In the genomic region with DNA sequence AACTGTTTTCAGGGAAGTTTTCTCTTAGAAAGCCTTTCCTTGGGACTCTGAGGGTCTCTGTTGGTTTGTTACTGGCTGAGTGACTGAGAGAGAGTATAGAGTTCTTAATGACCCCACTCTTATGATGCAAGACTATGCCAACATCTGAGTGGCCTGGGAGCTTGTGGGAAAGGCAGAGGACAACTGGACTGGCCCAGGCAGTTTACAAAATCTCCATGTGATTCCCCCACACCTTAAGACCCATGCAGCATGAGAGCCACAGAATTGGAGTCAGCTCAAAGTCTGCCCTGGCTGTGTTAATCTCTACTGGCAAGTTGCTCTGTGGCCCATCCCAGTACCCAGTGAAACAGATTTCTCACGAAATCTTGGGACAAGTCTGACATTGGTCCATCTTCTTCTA, we compare ENCODE assay signal across 25 mouse cellular contexts. TPM values are rescaled to one million over a fixed set of nuclear protein-coding genes. Genes with fewer than 3 reads are reported as not detected.
DNase-seq lines count a peak whose midpoint lies in the region; ATAC-seq and TF ChIP-seq lines count a peak whose summit lies in the region.
"Had no signal": no experiment of that assay in that cellular context is flagged by ENCODE, and none has a peak within 500 bp of the region (broad histone marks: within the 10 kb centered on the region; RNA-seq: fewer than 3 reads in every experiment).

No protein-coding gene starts in this region.

- H3K27ac ChIP-seq in intestine, postnatal 0 days (ENCODE audit: low read depth, low read length) = no peak overlapping the region
- no peak overlapping the region for H3K27ac ChIP-seq in intestine, embryonic 16.5 days (ENCODE audit: low read length)
- H3K27ac ChIP-seq in liver, postnatal 0 days (ENCODE audit: low read depth) = peak overlapping the region; percentile 84
- H3K27ac ChIP-seq in liver, embryonic 11.5 days (ENCODE audit: low read depth, low read length) = no peak overlapping the region
- H3K27ac ChIP-seq in small intestine, adult 2 months (ENCODE audit: insufficient read depth, low read depth, low read length) = peak overlapping the region; percentile 94
- H3K27ac ChIP-seq: embryonic facial prominence, embryonic 10.5 days; embryonic facial prominence, embryonic 13.5 days; forebrain, embryonic 12.5 days; hindbrain, embryonic 10.5 days; hindbrain, embryonic 13.5 days had no signal

- ATAC-seq in intestine, postnatal 0 days = peak; percentile 19; the same call in 1 of the 2 replicates
- no peak; the same call in 1 of the 2 replicates for ATAC-seq in intestine, embryonic 16.5 days
- ATAC-seq in liver, postnatal 0 days = peak; percentile 51
- ATAC-seq in liver, embryonic 11.5 days (replicated peaks; ENCODE audit: low FRiP score) = no peak
- ATAC-seq: CD4-positive, CD25-positive, alpha-beta regulatory T cell, adult 4 months; forebrain, embryonic 16.5 days; hindbrain, embryonic 16.5 days; Patski had no signal

- H3K9ac ChIP-seq in intestine, postnatal 0 days (ENCODE audit: low read depth, low read length) = no peak overlapping the region
- H3K9ac ChIP-seq in intestine, embryonic 16.5 days (ENCODE audit: low read depth, low read length) = no peak overlapping the region
- H3K9ac ChIP-seq in liver, postnatal 0 days (replicated peaks) = peak overlapping the region; percentile 46; the same call in 1 of the 2 replicates
- no peak overlapping the region for H3K9ac ChIP-seq in liver, embryonic 11.5 days (ENCODE audit: low read depth, low read length)
- H3K9ac ChIP-seq: embryonic facial prominence, embryonic 13.5 days; forebrain, embryonic 12.5 days; hindbrain, embryonic 13.5 days had no signal

- no peak overlapping the region for H3K4me3 ChIP-seq in intestine, postnatal 0 days (ENCODE audit: low read depth, low read length)
- H3K4me3 ChIP-seq in intestine, embryonic 16.5 days (ENCODE audit: low read length) = no peak overlapping the region
- H3K4me3 ChIP-seq in liver, postnatal 0 days (ENCODE audit: low read depth, low read length) = peak overlapping the region; percentile 18
- H3K4me3 ChIP-seq in liver, embryonic 11.5 days (ENCODE audit: low read depth, low read length) = no peak overlapping the region
- peak overlapping the region; percentile 48 for H3K4me3 ChIP-seq in small intestine, adult 2 months (ENCODE audit: low read depth, low read length)
- H3K4me3 ChIP-seq: embryonic facial prominence, embryonic 10.5 days; embryonic facial prominence, embryonic 13.5 days; erythroblast, embryonic 14.5 days; forebrain, embryonic 12.5 days; hindbrain, embryonic 10.5 days; hindbrain, embryonic 13.5 days had no signal

- H3K4me2 ChIP-seq in intestine, postnatal 0 days (replicated peaks; ENCODE audit: low read depth) = 0 out of 2 replicates have a peak overlapping the region, but pooled peaks have one; percentile 2
- H3K4me2 ChIP-seq in intestine, embryonic 16.5 days (ENCODE audit: low read depth, low read length) = no peak overlapping the region
- peak overlapping the region; percentile 49 for H3K4me2 ChIP-seq in liver, postnatal 0 days (ENCODE audit: low read depth, low read length)
- no peak overlapping the region for H3K4me2 ChIP-seq in liver, embryonic 11.5 days
- H3K4me2 ChIP-seq: embryonic facial prominence, embryonic 13.5 days; forebrain, embryonic 12.5 days; heart, embryonic 11.5 days; hindbrain, embryonic 13.5 days had no signal

- 57% methylated on average over 1 of the region's 1 CpGs for WGBS in intestine, postnatal 0 days
- 72% methylated on average over 1 of the region's 1 CpGs for WGBS in intestine, embryonic 16.5 days
- WGBS in liver, postnatal 0 days (ENCODE audit: insufficient replicate concordance) = 81% methylated on average over 1 of the region's 1 CpGs
- WGBS in liver, embryonic 11.5 days = 54% methylated on average over 1 of the region's 1 CpGs
- WGBS in small intestine, adult 2 months = 33% methylated on average over 1 of the region's 1 CpGs

- no peaks in the 10 kb centered on the region for H3K27me3 ChIP-seq in intestine, postnatal 0 days (replicated peaks; ENCODE audit: control insufficient read depth, insufficient read depth, low read length)
- no peaks in the 10 kb centered on the region for H3K27me3 ChIP-seq in intestine, embryonic 16.5 days (replicated peaks; ENCODE audit: control insufficient read depth, insufficient read depth, low read length)
- H3K27me3 ChIP-seq in liver, postnatal 0 days (ENCODE audit: insufficient read depth, low read length) = no peaks in the 10 kb centered on the region
- no peaks in the 10 kb centered on the region for H3K27me3 ChIP-seq in liver, embryonic 11.5 days (replicated peaks; ENCODE audit: control insufficient read depth, insufficient read depth, low read length)
- H3K27me3 ChIP-seq in small intestine, adult 2 months (ENCODE audit: control insufficient read depth, insufficient read depth, low read length) = no peaks in the 10 kb centered on the region
- H3K27me3 ChIP-seq: embryonic facial prominence, embryonic 13.5 days; forebrain, embryonic 12.5 days; hindbrain, embryonic 13.5 days had no signal

- TF ChIP-seq EP300 in liver, postnatal 0 days (IDR thresholded peaks at IDR 0.05; ENCODE audit: low read depth) = no peak

- DNase-seq in liver, postnatal 0 days = no peak
- no peak for DNase-seq in liver, embryonic 11.5 days (ENCODE audit: low spot score)
- DNase-seq in MN1 (ENCODE audit: low spot score) = peak; percentile 34
- no peak for DNase-seq in ovary, postnatal 36 days (ENCODE audit: low spot score)
- DNase-seq: cerebellum, adult 11-12 months; cerebellum, adult 8-10 months; cerebellum, postnatal 36 days; embryo, embryonic 11 days; gastrocnemius, postnatal 10 days; gastrocnemius, postnatal 36 days; heart, postnatal 36 days had no signal

- no peak for TF ChIP-seq CTCF in intestine, postnatal 0 days (IDR thresholded peaks at IDR 0.05; ENCODE audit: low read depth)
- TF ChIP-seq CTCF in liver, postnatal 0 days (IDR thresholded peaks at IDR 0.05; ENCODE audit: low read depth) = no peak
- no peak for TF ChIP-seq CTCF in small intestine, adult 2 months (IDR thresholded peaks at IDR 0.05; ENCODE audit: extremely low read depth, insufficient read length, insufficient replicate concordance, low read depth, low read length)

- TF ChIP-seq POLR2A in small intestine, adult 2 months (IDR thresholded peaks at IDR 0.05; ENCODE audit: low read depth, low read length) = no peak

- H3K36me3 ChIP-seq in intestine, postnatal 0 days (ENCODE audit: control insufficient read depth, insufficient read depth) = no peaks in the 10 kb centered on the region
- no peaks in the 10 kb centered on the region for H3K36me3 ChIP-seq in intestine, embryonic 16.5 days (ENCODE audit: control insufficient read depth, insufficient read depth, low read length)
- peaks cover 3% of the 10 kb centered on the region; the same call in 1 of the 2 replicates for H3K36me3 ChIP-seq in liver, postnatal 0 days (replicated peaks; ENCODE audit: insufficient read depth, low read length)
- H3K36me3 ChIP-seq in liver, embryonic 11.5 days (ENCODE audit: control insufficient read depth, insufficient read depth, low read length) = no peaks in the 10 kb centered on the region
- peaks cover 3% of the 10 kb centered on the region; the same call in 1 of the 2 replicates for H3K36me3 ChIP-seq in small intestine, adult 2 months (ENCODE audit: control insufficient read depth, insufficient read depth, low read length)
- H3K36me3 ChIP-seq: embryonic facial prominence, embryonic 10.5 days; embryonic facial prominence, embryonic 13.5 days; forebrain, embryonic 12.5 days; hindbrain, embryonic 10.5 days; hindbrain, embryonic 13.5 days had no signal

- no peaks in the 10 kb centered on the region for H3K9me3 ChIP-seq in intestine, postnatal 0 days (ENCODE audit: control insufficient read depth)
- H3K9me3 ChIP-seq in intestine, embryonic 16.5 days (ENCODE audit: control insufficient read depth, low read length) = no peaks in the 10 kb centered on the region
- no peaks in the 10 kb centered on the region for H3K9me3 ChIP-seq in liver, postnatal 0 days (ENCODE audit: low read length)
- no peaks in the 10 kb centered on the region for H3K9me3 ChIP-seq in liver, embryonic 11.5 days (ENCODE audit: control insufficient read depth, low read length)
- H3K9me3 ChIP-seq: embryonic facial prominence, embryonic 10.5 days; embryonic facial prominence, embryonic 13.5 days; forebrain, embryonic 12.5 days; hindbrain, embryonic 10.5 days; hindbrain, embryonic 13.5 days had no signal

- H3K4me1 ChIP-seq in intestine, postnatal 0 days (replicated peaks; ENCODE audit: control insufficient read depth, insufficient read depth, low read length) = 0 out of 2 replicates have a peak, but pooled peaks cover 3% of the 10 kb centered on the region
- H3K4me1 ChIP-seq in intestine, embryonic 16.5 days (ENCODE audit: control insufficient read depth, insufficient read depth, low read length) = no peaks in the 10 kb centered on the region
- H3K4me1 ChIP-seq in liver, postnatal 0 days (ENCODE audit: insufficient read depth) = peaks cover 6% of the 10 kb centered on the region; the same call in 1 of the 2 replicates
- no peaks in the 10 kb centered on the region for H3K4me1 ChIP-seq in liver, embryonic 11.5 days (replicated peaks; ENCODE audit: control insufficient read depth, insufficient read depth, low read length)
- H3K4me1 ChIP-seq in small intestine, adult 2 months (ENCODE audit: control insufficient read depth, insufficient read depth, insufficient read length, low read length) = peaks cover 9% of the 10 kb centered on the region
- H3K4me1 ChIP-seq: embryonic facial prominence, embryonic 10.5 days; embryonic facial prominence, embryonic 13.5 days; forebrain, embryonic 12.5 days; hindbrain, embryonic 10.5 days; hindbrain, embryonic 13.5 days had no signal

RNA-seq across cellular contexts. Expression of gene Akr1b7, which starts 0.6 kb away (rescaled TPM):
- polyA plus RNA-seq in intestine, postnatal 0 days (2015; fragmentation: Nextera tagmentation; extraction: Ambion mirVana) = 5.3 and 6.5 TPM in 2 replicates
- polyA plus RNA-seq in intestine, embryonic 16.5 days (2015; fragmentation: Nextera tagmentation; extraction: Ambion mirVana) = 0.70 and 39.6 TPM in 2 replicates
- 258 and 381 TPM in 2 replicates for polyA plus RNA-seq in liver, postnatal 0 days (2015; fragmentation: Nextera tagmentation; extraction: Ambion mirVana)
- 0.70 and 1.2 TPM in 2 replicates for polyA plus RNA-seq in liver, embryonic 11.5 days (2014; fragmentation: Nextera tagmentation; extraction: Ambion mirVana)
- 14.6 and 30.1 TPM in 2 replicates for polyA plus RNA-seq in small intestine, adult 2 months (2012; rRNA removed)
- polyA plus RNA-seq: embryonic facial prominence, embryonic 10.5 days; embryonic facial prominence, embryonic 13.5 days; erythroblast, embryonic 14.5 days; forebrain, embryonic 12.5 days; forebrain, embryonic 16.5 days; hindbrain, embryonic 10.5 days; hindbrain, embryonic 13.5 days had no signal

RNA-seq across cellular contexts. Expression of gene Akr1b10, which starts 28.7 kb away (rescaled TPM):
- polyA plus RNA-seq in intestine, postnatal 0 days (2015; fragmentation: Nextera tagmentation; extraction: Ambion mirVana) = 9.9 and 10.5 TPM in 2 replicates
- 13.9 and 16.0 TPM in 2 replicates for polyA plus RNA-seq in intestine, embryonic 16.5 days (2015; fragmentation: Nextera tagmentation; extraction: Ambion mirVana)
- 7.0 and 7.3 TPM in 2 replicates for polyA plus RNA-seq in liver, postnatal 0 days (2015; fragmentation: Nextera tagmentation; extraction: Ambion mirVana)
- 16.1 and 18.6 TPM in 2 replicates for polyA plus RNA-seq in liver, embryonic 11.5 days (2014; fragmentation: Nextera tagmentation; extraction: Ambion mirVana)
- polyA plus RNA-seq in small intestine, adult 2 months (2012; rRNA removed) = 5.8 and 6.7 TPM in 2 replicates
- polyA plus RNA-seq: erythroblast, embryonic 14.5 days had no signal

RNA-seq across cellular contexts. Expression of gene Akr1b8, which starts 58.8 kb away (rescaled TPM):
- 5.8 and 6.5 TPM in 2 replicates for polyA plus RNA-seq in intestine, postnatal 0 days (2015; fragmentation: Nextera tagmentation; extraction: Ambion mirVana)
- polyA plus RNA-seq in intestine, embryonic 16.5 days (2015; fragmentation: Nextera tagmentation; extraction: Ambion mirVana) = 3.3 and 4.8 TPM in 2 replicates
- 7.2 and 8.1 TPM in 2 replicates for polyA plus RNA-seq in liver, postnatal 0 days (2015; fragmentation: Nextera tagmentation; extraction: Ambion mirVana)
- 9.7 and 10.7 TPM in 2 replicates for polyA plus RNA-seq in liver, embryonic 11.5 days (2014; fragmentation: Nextera tagmentation; extraction: Ambion mirVana)
- polyA plus RNA-seq in small intestine, adult 2 months (2012; rRNA removed) = 2.0 and 23.5 TPM in 2 replicates
- polyA plus RNA-seq: CD4-positive, CD25-positive, alpha-beta regulatory T cell, adult 4 months; erythroblast, embryonic 14.5 days had no signal

Comparison
In these comparisons a context has a peak if more than half of its experiments do, and no peak if none do; other contexts are left out.
1. ATAC-seq: peak in intestine, postnatal 0 days (single experiment) and liver, postnatal 0 days (single experiment); none in intestine, embryonic 16.5 days (single experiment) and liver, embryonic 11.5 days (single experiment).
2. H3K27ac ChIP-seq: peak in liver, postnatal 0 days (single experiment) and small intestine, adult 2 months (single experiment); none in intestine, postnatal 0 days (single experiment), intestine, embryonic 16.5 days (single experiment) and liver, embryonic 11.5 days (single experiment).
3. H3K4me2 ChIP-seq: peak in intestine, postnatal 0 days (single experiment) and liver, postnatal 0 days (single experiment); none in intestine, embryonic 16.5 days (single experiment) and liver, embryonic 11.5 days (single experiment).
4. H3K4me3 ChIP-seq: peak in liver, postnatal 0 days (single experiment) and small intestine, adult 2 months (single experiment); none in intestine, postnatal 0 days (single experiment), intestine, embryonic 16.5 days (single experiment) and liver, embryonic 11.5 days (single experiment).